Comparison of ENCODE assay signal across 16 mouse cellular contexts in genomic region chr2:166664506-166664905, GRCm38 (mm10). TPM values are rescaled to one million over a fixed set of nuclear protein-coding genes. Genes with fewer than 3 reads are reported as not detected.
A peak's percentile ranks its signal among the peaks of the same experiment; 100 is the strongest.
DNase-seq lines count a peak whose midpoint lies in the region; ATAC-seq and TF ChIP-seq lines count a peak whose summit lies in the region.
"Had no signal": no experiment of that assay in that cellular context is flagged by ENCODE, and none has a peak within 500 bp of the region (broad histone marks: within the 10 kb centered on the region; RNA-seq: fewer than 3 reads in every experiment).

No protein-coding gene starts in this region.

- no peak overlapping the region for H3K4me2 ChIP-seq in midbrain, postnatal 0 days (ENCODE audit: low read depth, low read length, poor library complexity, severe bottlenecking)
- H3K4me2 ChIP-seq in midbrain, embryonic 14.5 days (ENCODE audit: low read length): no peak overlapping the region
- H3K4me2 ChIP-seq: heart, embryonic 13.5 days; hindbrain, embryonic 15.5 days had no signal

- 65% methylated on average over 15 of the region's 15 CpGs for WGBS in midbrain, postnatal 0 days
- 59% methylated on average over 15 of the region's 15 CpGs for WGBS in midbrain, embryonic 14.5 days

- ATAC-seq in midbrain, postnatal 0 days (ENCODE audit: low FRiP score): no peak
- ATAC-seq in midbrain, embryonic 14.5 days (ENCODE audit: low FRiP score, low TSS enrichment): no peak
- ATAC-seq: liver, embryonic 12.5 days had no signal

- no peaks in the 10 kb centered on the region for H3K27me3 ChIP-seq in midbrain, postnatal 0 days (ENCODE audit: insufficient read depth, low read length)
- H3K27me3 ChIP-seq in midbrain, embryonic 14.5 days (ENCODE audit: control insufficient read depth, insufficient read depth, low read length): no peaks in the 10 kb centered on the region
- H3K27me3 ChIP-seq: heart, embryonic 13.5 days; hindbrain, embryonic 15.5 days; liver, embryonic 12.5 days had no signal

- H3K9me3 ChIP-seq in midbrain, postnatal 0 days (ENCODE audit: low read length): no peaks in the 10 kb centered on the region
- H3K9me3 ChIP-seq in midbrain, embryonic 14.5 days (ENCODE audit: control insufficient read depth, low read length): no peaks in the 10 kb centered on the region
- H3K9me3 ChIP-seq: heart, embryonic 13.5 days; hindbrain, embryonic 15.5 days; liver, embryonic 12.5 days had no signal

- H3K36me3 ChIP-seq in midbrain, postnatal 0 days (ENCODE audit: insufficient read depth, low read length): no peaks in the 10 kb centered on the region
- no peaks in the 10 kb centered on the region for H3K36me3 ChIP-seq in midbrain, embryonic 14.5 days (ENCODE audit: control insufficient read depth, insufficient read depth, low read length)
- H3K36me3 ChIP-seq: heart, embryonic 13.5 days; hindbrain, embryonic 15.5 days; liver, embryonic 12.5 days had no signal

- H3K4me1 ChIP-seq in midbrain, postnatal 0 days (ENCODE audit: insufficient read depth, low read length): peaks cover 8% of the 10 kb centered on the region; the same call in 1 of the 2 replicates
- peaks cover 38% of the 10 kb centered on the region for H3K4me1 ChIP-seq in midbrain, embryonic 14.5 days (ENCODE audit: control insufficient read depth, insufficient read depth, low read length)

- peak; percentile 21 for DNase-seq in kidney, postnatal 14 days
- DNase-seq in kidney, adult 9 months: no peak
- no peak for DNase-seq in midbrain, postnatal 0 days (ENCODE audit: low spot score)
- DNase-seq in midbrain, embryonic 14.5 days: no peak
- DNase-seq in T-cell, adult 2 months (ENCODE audit: low spot score): peak; percentile 77
- DNase-seq in induced T-regulatory cell, adult 2 months (ENCODE audit: low read depth): peak; percentile 79
- DNase-seq in cerebellum, postnatal 36 days: no peak
- DNase-seq: adrenal gland, postnatal 10 days; gastrocnemius, postnatal 36 days; kidney, postnatal 10 days; right cerebral cortex, postnatal 4 days had no signal

- 0 out of 2 replicates have a peak overlapping the region, but pooled peaks have one; percentile 3 for H3K27ac ChIP-seq in midbrain, postnatal 0 days (ENCODE audit: low read depth, low read length)
- no peak overlapping the region for H3K27ac ChIP-seq in midbrain, embryonic 14.5 days (replicated peaks; ENCODE audit: low read depth, low read length)
- H3K27ac ChIP-seq: heart, embryonic 13.5 days; hindbrain, embryonic 15.5 days; macrophage had no signal

- no peak for TF ChIP-seq CTCF in midbrain, postnatal 0 days (IDR thresholded peaks at IDR 0.05)

- no peak overlapping the region for H3K4me3 ChIP-seq in midbrain, postnatal 0 days (ENCODE audit: low read depth, low read length)
- no peak overlapping the region for H3K4me3 ChIP-seq in midbrain, embryonic 14.5 days (replicated peaks; ENCODE audit: low read depth, low read length)
- H3K4me3 ChIP-seq: erythroblast, embryonic 14.5 days; heart, embryonic 13.5 days; hindbrain, embryonic 15.5 days; liver, embryonic 12.5 days had no signal

- H3K9ac ChIP-seq in midbrain, postnatal 0 days (replicated peaks; ENCODE audit: low read length, poor library complexity, severe bottlenecking): no peak overlapping the region
- H3K9ac ChIP-seq in midbrain, embryonic 14.5 days (replicated peaks; ENCODE audit: low read length): no peak overlapping the region
- H3K9ac ChIP-seq: heart, embryonic 13.5 days; hindbrain, embryonic 15.5 days; liver, embryonic 12.5 days had no signal

RNA-seq across cellular contexts. Expression of gene Prex1, which starts 49.1 kb away (rescaled TPM):
- total RNA-seq in midbrain, postnatal 0 days (2014; rRNA removed): 37.1 and 53.8 TPM in 2 replicates
- polyA plus RNA-seq in midbrain, postnatal 0 days (2015; fragmentation: Nextera tagmentation; extraction: Ambion mirVana): 17.4 and 18.0 TPM in 2 replicates
- 20.3 and 24.2 TPM in 2 replicates for polyA plus RNA-seq in midbrain, embryonic 14.5 days (2014; fragmentation: Nextera tagmentation; extraction: Ambion mirVana)

Comparison
In these comparisons a context has a peak if more than half of its experiments do, and no peak if none do; other contexts are left out.
1. DNase-seq: peak in kidney, postnatal 14 days (single experiment), T-cell, adult 2 months (single experiment) and induced T-regulatory cell, adult 2 months (single experiment); none in kidney, adult 9 months (single experiment), midbrain, postnatal 0 days (single experiment), midbrain, embryonic 14.5 days (single experiment) and cerebellum, postnatal 36 days (0 of 2).